Mouse (Mus musculus): ENCODE data around the gene Agl.

The Agl gene

DNA sequence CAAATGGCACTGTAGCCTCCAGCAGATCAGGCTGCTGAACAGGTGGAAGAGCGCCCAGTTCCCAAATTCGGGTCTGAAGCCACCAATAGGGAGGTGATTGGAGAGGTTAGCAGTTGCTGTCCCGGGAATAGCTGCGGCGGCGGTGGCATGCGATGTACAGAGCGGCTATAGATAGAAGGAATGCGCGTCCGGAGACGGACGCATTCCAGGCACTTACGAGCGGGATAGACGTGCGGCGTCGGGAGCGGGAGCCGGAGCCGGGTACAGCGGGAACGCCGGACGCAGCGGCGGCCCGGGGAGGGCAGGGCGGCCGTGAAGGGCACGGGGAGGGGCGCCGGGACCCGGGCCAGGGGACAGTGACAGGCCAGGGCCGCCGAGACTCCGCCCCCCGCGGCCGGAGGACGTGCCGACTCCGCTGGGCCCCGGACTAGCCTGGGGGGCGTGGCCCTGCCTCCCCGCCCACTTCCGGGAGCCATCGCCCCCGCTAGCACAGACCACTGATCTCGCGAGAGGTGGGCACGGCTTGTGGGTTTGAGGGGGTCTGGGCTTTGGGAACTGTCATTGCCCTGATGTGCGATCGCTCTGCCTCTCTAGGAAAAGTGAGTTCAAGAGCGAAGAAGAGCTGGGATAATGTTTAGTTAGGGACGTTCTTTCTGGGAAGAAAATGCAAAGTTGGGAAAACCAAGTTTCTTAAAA lies at the start of gene Agl:
Agl (minus strand) TSS at position 356 of the 696 bp plus-strand sequence.
- DNase-seq: peak; percentile 97

DNA sequence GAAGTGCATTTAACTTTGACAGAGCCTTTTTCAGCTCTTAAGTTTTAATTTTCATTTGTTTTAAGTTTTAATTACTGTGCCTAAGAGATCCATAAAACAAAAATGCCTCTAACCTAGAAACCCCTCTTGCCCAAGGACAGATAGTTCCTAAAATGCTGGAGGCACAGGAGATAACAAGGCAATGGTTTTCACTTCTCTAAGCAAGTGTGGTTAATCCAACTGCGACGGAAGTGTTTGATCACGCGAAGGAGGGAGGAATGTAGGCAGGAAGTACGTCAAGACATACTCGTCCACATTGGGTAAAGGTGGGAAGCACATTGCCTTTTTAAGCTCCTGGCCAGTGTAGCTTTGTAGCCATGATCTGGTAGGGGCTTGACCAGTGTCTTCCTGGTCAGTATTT lies 49.6 kb upstream of the Agl start:
- no peak for DNase-seq

DNA sequence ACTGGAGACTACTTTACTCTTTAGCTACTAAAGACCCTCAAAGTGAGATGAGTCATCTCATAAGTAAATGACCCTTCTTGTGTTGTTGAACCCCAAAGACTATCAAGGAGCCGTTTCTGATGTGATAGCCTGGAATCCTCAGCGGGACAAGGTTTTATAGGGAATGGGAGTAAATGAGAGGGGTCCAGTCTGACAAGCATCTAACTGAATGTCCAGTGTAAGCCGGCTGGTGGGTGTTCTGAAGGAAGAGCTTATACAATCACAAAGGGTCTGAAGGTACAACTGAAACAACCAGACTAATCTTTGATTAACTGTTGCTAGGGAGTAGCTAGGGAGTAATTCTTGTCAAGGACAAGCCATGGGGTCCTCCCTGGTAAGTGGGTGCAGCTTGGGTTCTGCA lies 44.5 kb upstream of the Agl start:
- DNase-seq: no peak

DNA sequence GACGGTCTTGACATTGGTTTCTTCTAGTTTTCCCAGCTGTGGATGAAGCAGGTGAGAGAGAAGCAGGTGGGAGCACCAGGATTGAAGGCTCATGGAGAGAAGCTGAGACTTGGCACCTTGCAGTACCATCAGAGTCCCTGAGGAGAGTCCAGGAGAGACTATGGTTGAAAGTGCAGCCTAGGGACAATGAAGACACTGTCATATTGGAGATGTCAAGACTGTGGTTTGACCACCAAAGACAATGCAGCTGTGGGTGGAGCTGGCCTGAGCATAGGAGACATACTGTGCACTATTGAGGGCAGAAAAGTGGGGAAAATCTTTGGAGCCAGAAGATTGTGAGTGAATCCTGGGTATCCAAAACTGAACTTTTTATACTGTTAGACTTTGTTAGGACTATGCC lies 42.4 kb upstream of the Agl start:
- DNase-seq: no peak

DNA sequence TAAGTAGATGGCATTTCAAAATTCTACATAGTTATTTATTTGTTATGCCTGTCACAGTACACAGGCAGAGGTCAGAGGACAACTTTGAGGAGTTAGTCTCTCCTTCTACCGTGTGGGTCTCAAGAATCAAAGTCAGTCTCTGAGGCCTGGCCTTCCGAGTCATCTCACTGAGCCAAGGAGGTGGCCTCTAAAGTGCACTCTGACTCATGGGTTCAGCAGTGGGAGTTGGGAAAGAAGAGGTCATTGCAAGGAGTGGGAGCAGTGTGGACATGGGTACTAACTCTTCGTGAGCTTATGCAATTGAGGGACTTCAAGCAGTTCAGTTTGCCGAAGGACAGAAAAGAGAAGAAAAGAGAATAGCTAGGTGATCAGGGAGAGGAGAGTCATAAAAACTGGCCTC lies 41.0 kb upstream of the Agl start:
- DNase-seq: no peak

DNA sequence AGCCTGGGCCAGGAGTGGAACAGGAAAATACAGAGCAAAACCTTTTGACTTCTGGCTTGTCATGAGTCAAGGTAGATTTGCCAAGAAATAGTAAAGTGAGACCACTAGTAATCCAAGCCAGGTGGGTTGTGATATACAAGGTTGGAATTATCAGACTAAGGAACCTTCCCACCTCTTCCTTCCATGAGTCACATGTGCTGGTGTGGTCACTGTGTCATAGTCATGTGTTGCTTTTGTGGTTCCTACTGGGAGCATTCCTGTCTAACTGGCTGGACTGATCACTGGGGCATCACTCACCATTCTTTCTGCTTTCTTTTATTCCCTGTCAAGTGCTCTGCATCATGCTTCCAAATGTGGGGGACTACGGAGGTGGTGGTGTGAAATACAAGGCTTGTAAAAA lies 40.1 kb upstream of the Agl start:
- DNase-seq: no peak

DNA sequence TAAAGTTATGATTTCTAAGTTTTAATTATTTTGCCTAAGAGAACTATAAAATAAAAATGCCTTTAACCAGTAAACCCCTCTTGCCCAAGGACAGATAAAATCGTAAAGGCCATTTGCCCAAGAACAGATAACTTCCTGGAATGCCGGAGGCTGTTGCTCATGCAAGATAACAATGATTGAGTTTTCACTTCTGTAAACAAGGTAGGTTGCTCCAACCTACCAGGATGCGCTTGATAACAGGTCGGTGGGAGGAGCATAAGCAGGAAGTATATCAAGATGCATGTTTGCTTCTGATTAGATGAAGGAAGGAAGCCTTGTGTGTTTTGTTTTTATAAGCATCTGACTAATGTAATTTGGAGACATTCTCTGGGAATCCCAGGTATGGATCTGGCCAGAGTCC lies 38.1 kb upstream of the Agl start:
- DNase-seq: no peak

DNA sequence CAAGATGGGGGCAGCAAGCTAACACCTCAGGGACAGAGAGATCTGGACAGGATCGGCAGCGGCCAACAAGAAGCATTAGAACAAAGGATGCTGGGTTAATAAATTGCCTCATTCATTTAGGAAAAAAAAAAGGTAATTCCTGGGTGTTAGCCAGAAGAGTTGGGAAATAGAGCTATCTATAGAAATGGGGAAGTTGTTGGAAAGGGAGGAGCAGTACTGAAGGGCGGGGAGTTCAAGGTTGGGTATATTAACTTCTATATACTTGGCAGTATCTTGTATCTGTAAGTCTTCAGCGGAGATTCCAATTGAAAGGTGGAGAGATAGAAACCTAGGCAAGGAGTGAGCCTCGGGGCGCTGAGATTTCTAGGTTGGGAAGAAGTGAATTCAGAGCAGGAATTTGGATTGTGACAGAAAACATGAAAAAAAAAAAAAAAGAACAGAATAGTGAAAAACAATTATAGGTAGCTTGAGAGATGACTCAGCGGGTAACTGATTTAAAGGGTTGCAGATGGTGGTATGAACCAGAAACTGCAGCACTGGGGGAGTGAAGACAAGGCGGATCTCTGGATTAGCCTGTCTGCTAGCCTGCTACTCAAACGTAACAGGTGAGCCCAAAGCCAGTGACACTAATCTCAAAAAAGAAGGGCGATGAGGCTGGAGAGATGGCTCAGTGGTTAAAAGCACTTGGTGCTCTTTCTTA lies 37.1 kb upstream of the Agl start:
- no peak for DNase-seq

DNA sequence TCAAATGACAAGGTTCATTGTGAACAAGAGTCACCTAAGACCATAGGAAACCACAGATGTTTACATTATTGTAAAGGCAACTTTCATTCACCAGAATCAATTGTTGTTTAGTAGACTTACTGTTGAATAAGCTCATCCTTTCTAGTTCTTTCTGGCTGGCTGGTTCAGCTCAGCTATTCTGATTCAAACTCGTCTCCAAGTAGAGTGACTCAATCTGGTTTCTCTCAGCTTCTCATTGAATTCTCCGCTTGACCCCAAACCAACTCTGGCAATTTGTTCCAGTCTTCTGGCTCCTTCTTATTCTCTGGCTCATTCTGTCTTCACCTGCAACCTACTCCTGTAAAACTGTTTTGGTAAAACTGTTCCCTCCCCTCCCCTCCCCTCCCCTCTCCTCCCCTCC lies 33.3 kb upstream of the Agl start:
- no peak for DNase-seq

DNA sequence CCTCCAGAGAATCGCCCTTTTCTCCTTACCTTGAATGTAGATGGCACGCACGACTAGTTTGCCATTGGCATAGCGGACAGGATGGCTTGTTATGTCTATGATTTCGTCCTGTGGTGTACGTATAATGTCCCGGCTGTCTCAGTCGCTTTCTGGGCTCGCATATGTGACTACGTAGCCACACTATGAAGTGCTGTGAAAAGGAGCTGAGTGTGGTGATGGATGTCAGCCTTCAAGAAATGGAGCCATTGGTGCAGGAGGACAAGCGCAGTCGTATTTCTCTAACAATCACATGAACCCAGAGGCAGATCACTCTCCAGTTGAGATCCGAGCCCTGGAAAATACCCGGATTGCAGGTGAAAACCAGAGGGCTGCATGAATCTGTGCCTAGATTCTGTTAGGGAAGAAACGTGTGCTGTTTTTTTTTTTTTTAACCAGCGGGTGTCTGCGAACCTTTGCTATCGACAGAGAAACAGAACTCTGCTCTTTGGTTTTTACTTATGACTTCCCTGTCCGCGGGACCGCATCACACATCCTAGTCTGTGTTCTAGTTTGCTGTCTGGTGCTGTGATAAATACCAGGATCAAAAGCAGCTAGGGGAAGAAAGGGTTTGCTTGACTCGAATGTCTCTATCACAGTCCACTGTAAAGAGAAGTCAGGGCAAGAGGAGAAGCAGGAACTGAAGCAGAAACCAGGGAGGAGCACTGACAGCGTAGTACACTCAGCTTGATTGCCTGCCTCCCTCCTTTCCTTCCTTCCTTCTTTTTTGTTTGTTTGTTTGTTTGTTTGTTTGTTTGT lies 28.9 kb upstream of the Agl start:
- no peak for DNase-seq

DNA sequence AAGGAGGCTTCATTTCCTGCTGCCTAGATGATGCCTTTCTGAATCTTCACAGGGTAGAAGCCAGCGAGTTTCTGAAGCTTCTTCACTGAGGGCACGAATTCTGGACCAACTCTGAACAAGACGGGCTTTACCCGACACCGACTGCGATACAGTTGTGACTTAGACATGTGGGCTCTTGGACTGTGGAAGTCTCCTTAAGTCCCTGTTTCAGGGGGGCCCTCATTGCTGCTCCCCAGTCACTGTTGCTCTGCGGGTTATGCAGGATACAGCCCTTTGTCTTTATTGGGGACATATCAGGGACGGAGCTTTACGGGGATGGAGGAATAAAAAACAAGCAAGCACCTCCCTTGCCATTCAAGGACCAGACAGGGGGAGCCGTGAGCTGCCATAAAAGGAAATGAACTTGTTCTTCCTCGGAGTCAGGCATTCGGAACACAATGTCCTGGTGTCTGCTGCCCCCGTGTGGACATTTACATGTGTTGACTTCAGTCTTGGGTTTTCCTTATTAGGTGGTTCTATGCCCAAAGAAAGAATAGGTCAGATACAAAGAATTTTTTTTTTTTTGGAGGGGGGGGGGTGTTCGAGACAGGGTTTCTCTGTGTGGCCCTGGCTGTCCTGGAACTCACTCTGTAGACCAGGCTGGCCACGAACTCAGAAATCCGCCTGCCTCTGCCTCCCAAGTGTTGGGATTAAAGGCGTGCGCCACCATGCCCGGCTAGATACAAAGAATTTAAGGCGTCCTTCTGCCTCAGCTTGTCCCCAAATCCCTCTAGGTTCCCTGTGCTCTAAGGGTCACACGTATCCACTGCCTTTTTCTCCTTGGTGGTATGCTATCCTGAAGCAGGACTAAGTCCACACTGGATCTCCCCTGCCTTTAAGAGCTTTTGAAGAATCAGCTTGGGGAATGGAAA lies 28.1 kb upstream of the Agl start:
- DNase-seq: peak; percentile 92

DNA sequence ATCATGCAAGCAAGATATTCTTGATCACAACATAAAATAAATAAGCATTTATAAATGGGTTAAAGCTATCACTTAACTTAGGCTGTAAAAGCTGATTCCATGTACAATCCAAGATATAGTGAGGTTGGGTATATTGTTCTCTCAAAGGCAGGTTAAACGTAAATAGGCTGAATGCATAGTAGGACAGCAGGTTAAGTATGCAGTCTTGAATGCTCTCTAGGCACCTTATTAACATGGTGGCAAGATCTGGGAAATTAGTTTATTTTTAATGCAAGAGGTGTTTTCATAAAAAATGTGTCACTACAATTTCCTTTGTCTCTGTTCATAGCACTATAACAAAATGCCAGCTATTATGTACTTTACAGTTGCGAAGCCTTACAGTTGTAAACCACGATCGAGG lies 27.4 kb upstream of the Agl start:
- no peak for DNase-seq

DNA sequence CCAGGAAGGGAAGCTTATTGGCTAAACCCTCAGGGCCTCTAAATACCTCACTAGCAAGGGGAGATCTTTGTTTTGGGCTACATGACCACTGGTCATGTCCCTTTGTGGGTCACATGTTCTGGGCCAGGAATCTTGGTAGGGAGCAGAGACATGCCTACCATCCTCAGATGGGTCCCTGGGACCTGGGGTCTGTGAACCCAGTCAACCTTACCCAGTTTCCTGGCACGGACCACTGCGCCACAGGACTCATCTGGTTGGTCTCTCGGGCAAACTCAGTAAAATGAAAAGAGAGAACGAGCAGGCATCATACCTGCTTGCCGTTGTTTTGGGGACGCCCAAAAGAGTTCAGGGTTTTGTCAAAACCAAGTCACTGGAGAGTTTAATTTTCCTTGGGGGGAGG lies 26.3 kb upstream of the Agl start:
- DNase-seq: no peak

DNA sequence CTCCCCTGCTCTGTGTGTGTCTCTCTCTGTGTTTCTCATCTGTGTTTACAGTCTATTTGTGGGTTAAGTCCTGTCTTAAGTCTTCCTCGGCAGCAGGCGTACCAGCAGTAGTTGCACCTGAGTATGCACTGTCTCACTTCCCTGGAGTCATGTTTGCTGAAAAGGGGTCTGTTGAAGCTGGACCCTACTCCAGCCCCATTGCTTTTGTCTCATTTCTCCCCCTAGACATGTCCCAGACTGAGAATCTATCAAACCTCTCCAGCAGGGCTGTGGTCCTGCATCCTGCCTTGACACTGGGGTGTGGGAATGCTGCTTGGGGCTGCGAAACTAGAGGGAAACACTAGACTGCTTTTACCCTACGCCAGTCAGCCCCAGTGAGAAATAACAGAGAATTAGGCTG lies 25.5 kb upstream of the Agl start:
- DNase-seq: no peak

DNA sequence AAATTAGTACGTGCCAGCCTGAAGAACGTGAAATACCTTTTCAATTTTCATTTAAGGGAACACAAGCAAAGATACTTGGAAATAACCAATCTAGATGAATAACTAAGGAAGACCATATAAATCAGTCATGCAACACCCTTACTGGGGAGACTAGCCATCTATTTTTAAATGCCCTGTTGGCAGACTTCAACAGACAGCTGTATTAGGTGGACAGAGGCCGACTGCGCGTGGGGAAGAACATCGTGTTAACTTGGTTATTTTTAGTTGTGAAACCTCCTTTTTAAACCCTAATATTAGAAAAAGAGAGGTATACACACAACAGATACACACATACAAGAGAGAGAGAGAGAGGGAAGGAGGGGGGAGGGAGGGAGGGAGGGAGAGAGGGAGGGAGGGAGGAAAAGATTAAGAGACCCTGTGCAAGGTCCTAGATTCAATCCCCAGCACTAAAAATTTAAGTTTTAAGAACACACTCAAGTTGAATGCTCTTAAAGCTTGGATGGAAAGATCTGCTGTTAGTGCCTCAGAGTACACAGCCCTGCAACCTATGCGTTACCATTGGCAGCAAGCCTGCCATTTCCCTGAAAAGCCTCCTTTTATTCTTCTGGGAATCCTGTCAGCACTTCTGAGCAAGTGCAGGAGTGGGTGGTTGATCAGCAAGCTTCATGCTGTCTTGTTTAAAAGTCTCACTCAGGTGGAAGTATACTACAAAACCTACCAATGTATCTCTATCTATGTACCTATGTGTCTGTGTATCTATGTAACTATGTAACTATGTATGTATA lies 24.8 kb upstream of the Agl start:
- no peak for DNase-seq

DNA sequence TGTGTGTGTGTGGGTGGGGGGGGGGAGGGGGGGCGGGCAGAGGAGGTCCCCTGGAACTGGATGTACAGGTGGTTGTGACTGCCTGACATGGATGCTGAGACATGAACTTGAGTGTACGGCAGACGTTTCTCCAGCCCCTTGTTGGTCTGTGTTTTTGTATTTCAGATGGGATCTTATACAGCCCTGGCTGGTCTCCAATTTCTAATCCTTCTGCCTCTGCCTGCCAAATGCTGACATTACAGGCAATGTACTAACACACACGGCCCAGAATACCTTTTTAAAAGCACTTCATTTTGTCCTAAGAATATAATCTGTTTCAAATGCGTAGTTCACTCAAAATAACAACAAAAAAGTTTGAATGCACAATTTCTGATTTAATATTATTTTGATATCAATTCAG lies 23.4 kb upstream of the Agl start:
- DNase-seq: no peak

DNA sequence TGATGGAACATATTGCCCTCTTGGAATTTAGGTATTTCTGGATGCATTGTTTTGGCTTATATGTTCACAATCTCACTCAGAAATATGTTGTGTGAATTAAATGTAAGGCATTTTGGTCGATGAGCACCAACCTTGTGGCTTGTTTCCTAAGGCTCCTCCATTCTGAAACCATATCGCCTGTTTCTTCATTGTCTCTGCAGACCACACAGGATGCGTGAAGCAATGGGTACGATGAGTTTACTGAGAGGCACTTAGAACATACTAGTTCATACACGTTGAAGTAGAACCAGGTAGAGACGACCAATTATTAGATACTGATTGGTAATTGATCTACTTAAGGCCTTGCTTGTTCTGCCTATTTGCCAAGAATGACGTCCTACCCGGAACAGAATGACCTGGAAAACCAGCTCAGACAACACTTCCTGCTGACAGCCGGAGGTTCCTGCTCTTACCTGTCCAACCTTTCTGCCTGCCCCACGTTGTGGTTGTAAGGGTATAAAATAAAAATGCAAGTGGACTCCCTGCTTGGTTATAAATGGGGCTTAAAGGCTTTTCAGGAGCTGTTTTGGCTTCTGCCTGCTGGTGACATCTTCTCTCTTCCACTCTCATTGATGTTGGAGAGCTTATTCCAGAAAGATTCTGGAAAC lies 21.4 kb upstream of the Agl start:
- DNase-seq: no peak

DNA sequence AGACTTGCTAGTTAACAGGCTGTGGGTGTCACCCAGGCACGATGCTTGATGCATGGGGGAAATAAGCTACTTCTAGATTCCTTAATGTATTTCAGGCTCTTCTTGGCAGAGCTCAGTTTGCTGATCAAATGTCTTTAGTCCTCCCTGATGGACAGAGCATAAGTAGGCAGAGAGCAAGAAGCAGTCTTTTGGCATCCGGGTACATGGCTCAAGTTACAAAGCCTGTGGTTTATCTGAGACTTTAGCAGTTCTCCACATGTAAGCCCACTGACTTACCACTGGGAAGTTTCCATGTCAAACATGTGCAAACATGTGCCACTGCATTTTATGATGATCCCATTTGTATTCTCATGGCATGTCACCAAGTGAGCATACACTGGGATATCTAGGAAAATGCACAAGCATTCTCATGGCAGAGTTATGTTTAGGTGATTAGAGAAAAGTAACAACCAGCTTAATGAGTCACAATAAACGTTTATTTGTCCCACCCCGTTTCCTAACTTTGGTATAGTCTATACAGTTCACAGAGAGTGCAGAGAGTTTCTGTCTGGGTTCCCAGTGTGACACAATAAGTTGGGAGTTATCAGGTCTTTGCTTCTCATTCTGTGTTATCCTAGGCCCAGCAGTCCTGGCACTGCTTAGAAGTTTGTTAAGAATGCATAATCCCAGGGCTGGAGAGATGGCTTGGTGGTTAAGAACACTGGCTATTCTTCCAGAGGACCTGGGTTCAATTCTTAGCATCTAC lies 18.7 kb upstream of the Agl start:
- DNase-seq: no peak

DNA sequence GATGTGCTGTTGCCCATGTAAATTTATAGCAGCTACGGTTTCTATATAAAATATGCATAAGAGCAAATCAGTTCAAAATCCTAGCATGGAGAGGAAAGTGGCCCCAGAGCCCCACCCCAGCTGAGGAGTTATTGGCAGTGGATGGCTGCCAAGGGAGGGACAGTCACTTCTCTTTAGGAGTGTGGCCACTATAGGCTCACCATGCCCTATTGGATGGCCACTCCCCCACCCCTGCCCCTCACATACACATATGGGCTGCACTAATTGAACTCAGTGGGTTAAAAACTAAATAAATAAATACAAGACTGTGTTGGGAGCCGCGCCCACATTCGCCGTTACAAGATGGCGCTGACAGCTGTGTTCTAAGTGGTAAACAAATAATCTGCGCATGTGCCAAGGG lies 9.3 kb upstream of the Agl start:
- no peak for DNase-seq

DNA sequence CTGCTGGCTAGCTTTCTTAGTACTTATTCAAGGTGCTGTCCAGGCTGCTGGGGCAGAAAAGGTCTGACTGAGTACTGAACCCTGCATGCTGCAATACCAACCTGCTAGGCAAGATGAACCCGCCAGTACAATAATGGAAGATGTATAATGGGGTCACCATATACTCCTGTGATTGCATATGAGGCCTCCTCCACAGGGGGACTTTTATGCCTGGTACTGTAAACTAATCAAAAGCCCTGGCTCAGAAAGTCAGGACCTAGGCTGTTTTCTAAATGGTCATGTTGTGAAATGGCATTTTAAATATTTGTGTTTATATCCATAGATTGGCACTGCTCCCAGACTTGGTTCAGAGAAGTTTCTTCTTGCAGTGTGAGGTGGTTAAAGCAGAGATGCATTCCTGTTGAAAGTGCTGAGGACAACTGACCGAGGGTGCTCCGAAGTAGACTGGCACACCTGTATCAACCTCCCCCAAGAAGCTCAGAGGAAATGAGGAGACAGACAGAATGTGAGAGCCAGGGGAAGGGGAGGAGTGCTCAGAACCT lies 8.8 kb upstream of the Agl start:
- no peak for DNase-seq

DNA sequence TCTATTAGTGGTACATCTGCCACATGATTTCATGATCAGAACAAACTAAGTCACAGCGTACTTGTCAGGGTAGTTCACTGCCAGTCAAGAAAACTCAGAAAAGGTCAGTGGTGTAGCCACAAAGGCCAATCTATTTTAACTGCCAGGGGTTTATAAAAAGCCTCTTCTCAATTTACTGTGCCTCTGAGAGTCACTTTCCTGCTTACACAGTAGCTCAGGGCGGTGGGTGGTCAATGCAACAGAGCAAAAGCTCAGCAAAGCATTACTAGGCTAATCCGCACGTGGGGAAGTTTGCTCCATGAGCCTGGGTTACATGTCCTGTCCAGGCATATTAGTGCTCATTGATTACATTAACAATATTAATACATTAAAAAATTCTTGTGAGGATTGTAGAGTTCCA lies 8.0 kb upstream of the Agl start:
- no peak for DNase-seq
